Mouse (Mus musculus) embryonic facial prominence, embryonic 11.5 days (tissue): Measurements from ENCODE around the gene Olfr1274-ps. TPM values are rescaled to one million over a fixed set of nuclear protein-coding genes. Genes with fewer than 3 reads are reported as not detected.
"Not testable (repeated sequence)": the region's sequence is repeated elsewhere in the genome, so short reads cannot be mapped to it uniquely, and the experiment has no call there.

Experiments
- ATAC-seq: fragments of 200-750 bp; cut with Nextera tagmentation; replicated peaks from 2 replicates; pipeline ENCODE4 v1.8.0; 2017; ENCODE audit warnings: low read depth; ENCODE audit not compliant: insufficient number of reproducible peaks, low FRiP score, low TSS enrichment
- DNase-seq: peaks from one replicate; pipeline ENCODE4 v3.0.0-alpha.2; 2015; ENCODE audit warnings: low spot score
- H3K27ac ChIP-seq: fragments of 300-500 bp; sonication (generic); replicated peaks from 2 replicates; pipeline ENCODE4 v1.5.1; 2014; ENCODE audit warnings: mild to moderate bottlenecking, low read depth, low read length, control low read depth
- H3K27me3 ChIP-seq: fragments of 300-500 bp; sonication (generic); 2 replicates; pipeline ENCODE4 v1.6.1; 2014; ENCODE audit warnings: mild to moderate bottlenecking, low read length, moderate library complexity, mixed read lengths; ENCODE audit not compliant: control insufficient read depth, insufficient read depth
- H3K36me3 ChIP-seq: fragments of 300-500 bp; sonication (generic); replicated peaks from 2 replicates; pipeline ENCODE4 v1.6.1; 2014; ENCODE audit warnings: low read depth, mild to moderate bottlenecking, low read length, moderate library complexity, mixed read lengths; ENCODE audit not compliant: control insufficient read depth, insufficient read depth
- H3K4me1 ChIP-seq: fragments of 300-500 bp; sonication (generic); 2 replicates; pipeline ENCODE4 v1.6.1; 2014; ENCODE audit warnings: low read length, mixed read lengths; ENCODE audit not compliant: control insufficient read depth, insufficient read depth
- H3K4me2 ChIP-seq: fragments of 300-500 bp; sonication (generic); 2 replicates; pipeline ENCODE4 v1.6.1; 2014; ENCODE audit warnings: low read depth, mild to moderate bottlenecking, control low read depth, low read length, moderate library complexity
- H3K4me3 ChIP-seq: fragments of 300-500 bp; sonication (generic); 2 replicates; pipeline ENCODE4 v1.5.1; 2014; ENCODE audit warnings: low read depth, low read length, control low read depth
- H3K9ac ChIP-seq: fragments of 300-500 bp; sonication (generic); replicated peaks from 2 replicates; pipeline ENCODE4 v1.6.1; 2014; ENCODE audit warnings: mild to moderate bottlenecking, control low read depth, low read length
- H3K9me3 ChIP-seq: fragments of 300-500 bp; sonication (generic); replicated peaks from 2 replicates; pipeline ENCODE4 v1.6.1; 2016; ENCODE audit warnings: mild to moderate bottlenecking, low read length, inconsistent platforms, mixed read lengths; ENCODE audit not compliant: control insufficient read depth
- WGBS: fragments of 180-500 bp; shearing (Covaris S2); extraction: QIAGEN DNeasy Blood & Tissue Kit; methylation state at CpG from one replicate; pipeline ENCODE4 v1.1.7; 2014; 5-methylcytosine and 5-hydroxymethylcytosine counted together
- polyA plus RNA-seq: library from polyadenylated mRNA; unstranded; fragments of >200 nt; fragmentation: Nextera tagmentation; extraction: Ambion mirVana; gene quantifications from 2 replicates; pipeline ENCODE4 v1.2.1, GENCODE M21; 2014

The Olfr1274-ps gene
- polyA plus RNA-seq: not detected in 2 replicates

DNA sequence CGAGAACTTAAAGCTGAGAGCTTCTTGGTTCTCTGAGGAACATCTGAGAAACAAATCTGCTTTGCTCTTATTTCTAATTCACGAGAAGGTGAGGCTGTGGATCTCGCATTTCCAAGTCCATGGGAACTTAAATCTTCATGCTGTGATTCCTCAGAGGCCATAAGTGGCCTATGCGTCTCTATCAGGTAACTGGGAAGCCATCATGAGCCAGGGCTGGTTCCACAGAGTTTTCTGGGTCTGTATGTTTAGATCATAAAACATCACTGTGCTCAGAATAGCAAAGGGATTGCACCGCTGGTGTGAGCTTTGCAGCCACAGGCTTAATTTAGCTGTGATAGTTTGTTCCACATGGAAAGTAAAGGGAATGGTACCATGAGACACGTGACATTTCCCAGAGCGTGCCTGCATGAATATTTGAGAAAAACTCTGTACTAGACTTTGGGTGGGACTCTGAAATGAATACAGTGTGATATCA lies at the start of gene Olfr1274-ps:
Olfr1274-ps (plus strand) TSS at position 51 of the 475 bp plus-strand sequence.
- H3K4me1 ChIP-seq, H3K27ac ChIP-seq, H3K27me3 ChIP-seq, ATAC-seq, H3K9ac ChIP-seq, H3K9me3 ChIP-seq, H3K4me2 ChIP-seq, H3K36me3 ChIP-seq, DNase-seq, H3K4me3 ChIP-seq: not testable (repeated sequence)
- 83% methylated on average over 5 of the region's 7 CpGs for WGBS

DNA sequence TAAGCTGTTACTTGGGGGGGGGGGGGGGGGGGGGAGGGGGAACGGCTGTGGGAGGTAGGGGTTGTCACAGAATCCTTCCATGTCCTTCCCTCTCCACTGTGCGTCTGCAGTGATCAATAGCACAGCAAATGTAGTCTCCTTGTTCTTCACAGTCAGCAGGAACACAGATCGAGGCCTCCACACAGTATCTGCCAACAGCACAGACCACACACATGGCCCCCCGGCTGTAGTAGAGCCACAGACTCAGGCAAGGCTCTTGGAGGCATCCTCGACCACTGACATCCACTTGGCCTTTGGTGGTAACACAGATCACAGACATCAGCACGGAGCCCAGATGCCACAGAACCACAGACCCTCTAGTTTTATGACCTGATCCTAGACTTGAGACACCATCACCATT lies 47.4 kb upstream of the Olfr1274-ps start:
- DNase-seq, H3K4me1 ChIP-seq, H3K9me3 ChIP-seq, H3K4me2 ChIP-seq, ATAC-seq, H3K27me3 ChIP-seq, H3K36me3 ChIP-seq, H3K27ac ChIP-seq, H3K4me3 ChIP-seq, H3K9ac ChIP-seq: not testable (repeated sequence)
- WGBS: no CpG with 5 or more reads among the region's 6 CpGs

DNA sequence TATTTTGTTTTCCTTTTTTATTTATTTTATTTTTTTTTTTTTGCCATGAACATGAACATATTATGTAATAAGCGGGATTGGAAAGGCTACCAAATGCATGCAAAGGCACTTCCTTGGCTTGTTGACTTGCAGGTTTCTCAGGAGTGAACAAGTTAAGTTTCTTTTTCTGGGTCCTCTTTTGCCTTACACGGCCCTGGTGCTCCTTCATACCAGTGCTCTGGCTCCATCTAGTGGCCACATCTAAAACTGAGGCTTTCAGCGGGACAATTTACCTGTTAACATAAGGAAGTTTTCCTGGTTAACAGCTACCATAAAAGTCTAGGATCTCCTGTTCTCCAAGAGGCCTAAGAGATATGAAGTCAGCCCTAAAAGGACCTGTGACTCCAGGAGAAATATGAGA lies 46.9 kb upstream of the Olfr1274-ps start:
- not testable (repeated sequence) for DNase-seq, H3K9me3 ChIP-seq, H3K27ac ChIP-seq, H3K27me3 ChIP-seq, H3K4me3 ChIP-seq, H3K9ac ChIP-seq, H3K36me3 ChIP-seq, ATAC-seq, H3K4me2 ChIP-seq, H3K4me1 ChIP-seq
- no CpG with 5 or more reads among the region's 3 CpGs for WGBS

DNA sequence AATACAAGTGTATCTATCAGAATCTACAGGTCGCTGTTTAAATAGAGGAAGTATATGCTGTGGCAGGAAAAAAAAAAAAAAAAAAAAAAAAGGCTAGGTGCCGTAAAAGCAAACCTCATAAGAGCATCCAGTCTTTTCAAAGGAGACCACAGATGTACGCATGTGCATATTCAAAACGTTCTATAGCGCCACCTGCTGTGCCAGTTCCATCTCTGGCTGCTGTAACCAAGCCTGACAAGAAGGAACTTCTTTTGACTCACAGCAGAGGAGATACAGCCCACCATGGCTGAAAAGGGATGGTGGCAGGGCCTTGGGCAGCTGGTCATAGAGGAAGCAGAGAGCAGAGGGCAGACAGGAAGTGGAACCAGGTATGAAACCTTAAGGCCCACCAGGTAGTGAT lies 39.3 kb upstream of the Olfr1274-ps start:
- H3K9ac ChIP-seq, H3K27me3 ChIP-seq, ATAC-seq, H3K4me3 ChIP-seq, H3K4me1 ChIP-seq, DNase-seq, H3K9me3 ChIP-seq, H3K36me3 ChIP-seq, H3K27ac ChIP-seq, H3K4me2 ChIP-seq: not testable (repeated sequence)
- WGBS: no CpG with 5 or more reads among the region's 5 CpGs

DNA sequence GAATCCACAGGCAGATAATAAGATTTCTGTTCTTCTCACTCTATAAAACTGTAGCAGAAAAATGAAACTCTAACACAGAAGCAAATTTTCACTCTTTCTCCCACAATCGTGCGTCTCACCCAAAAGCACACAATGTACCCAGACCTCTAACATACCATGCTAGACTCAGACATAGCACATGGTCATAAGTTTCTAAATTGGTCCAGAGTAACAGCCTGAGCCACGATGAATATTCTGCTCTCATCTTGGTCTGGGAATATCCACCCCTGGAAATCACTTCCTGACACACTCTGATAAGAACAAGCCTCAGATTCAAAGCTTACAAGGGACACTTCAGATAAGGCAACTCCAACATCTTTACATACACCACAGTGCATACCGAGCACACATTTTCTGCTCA lies 38.3 kb upstream of the Olfr1274-ps start:
- WGBS: no CpG with 5 or more reads among the region's 4 CpGs

DNA sequence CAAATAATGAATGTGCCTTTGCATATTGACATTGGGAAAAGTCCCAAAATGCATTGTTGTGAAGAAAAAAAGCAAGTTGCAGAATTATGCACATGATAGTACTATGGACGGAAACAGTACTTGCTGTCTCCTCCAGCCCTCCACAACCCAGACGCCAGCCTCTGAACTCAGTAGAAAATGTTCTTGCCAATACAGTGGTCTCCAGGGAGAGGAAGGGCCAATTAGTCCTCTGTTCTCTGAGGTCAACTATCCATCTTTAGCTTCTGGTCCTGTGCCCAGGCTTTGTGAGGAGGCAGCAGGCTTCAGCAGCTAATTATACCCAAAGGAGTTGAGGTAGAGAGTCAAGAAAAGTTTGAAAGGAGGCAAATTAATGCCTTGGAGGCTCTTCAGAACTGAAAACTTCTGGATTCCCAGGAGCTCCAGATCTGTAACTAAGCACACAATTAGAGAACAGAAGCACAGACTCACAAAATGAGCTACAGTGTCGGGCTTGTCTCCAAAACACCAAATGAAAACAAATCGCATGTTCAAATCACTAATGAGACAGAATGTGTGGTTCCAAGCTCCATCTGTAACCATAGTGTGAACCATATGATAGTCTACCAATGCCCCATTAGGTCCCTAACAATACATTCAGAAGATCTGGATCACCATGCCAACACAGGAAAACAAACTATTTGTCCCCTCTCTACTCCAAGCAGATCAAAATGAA lies 15.8 kb downstream of the Olfr1274-ps start:
- not testable (repeated sequence) for ATAC-seq, H3K4me1 ChIP-seq, H3K9ac ChIP-seq, H3K36me3 ChIP-seq, H3K4me2 ChIP-seq, H3K9me3 ChIP-seq, H3K27me3 ChIP-seq, DNase-seq, H3K27ac ChIP-seq, H3K4me3 ChIP-seq
- whole genome bisulfite sequencing: 60% methylated on average over 4 of the region's 4 CpGs

More for the DNA sequence above, 38.3 kb upstream of the Olfr1274-ps start:
- ATAC-seq, H3K9me3 ChIP-seq, H3K4me2 ChIP-seq, H3K9ac ChIP-seq, H3K27me3 ChIP-seq, H3K4me3 ChIP-seq, H3K27ac ChIP-seq, DNase-seq, H3K36me3 ChIP-seq, H3K4me1 ChIP-seq: not testable (repeated sequence)

DNA sequence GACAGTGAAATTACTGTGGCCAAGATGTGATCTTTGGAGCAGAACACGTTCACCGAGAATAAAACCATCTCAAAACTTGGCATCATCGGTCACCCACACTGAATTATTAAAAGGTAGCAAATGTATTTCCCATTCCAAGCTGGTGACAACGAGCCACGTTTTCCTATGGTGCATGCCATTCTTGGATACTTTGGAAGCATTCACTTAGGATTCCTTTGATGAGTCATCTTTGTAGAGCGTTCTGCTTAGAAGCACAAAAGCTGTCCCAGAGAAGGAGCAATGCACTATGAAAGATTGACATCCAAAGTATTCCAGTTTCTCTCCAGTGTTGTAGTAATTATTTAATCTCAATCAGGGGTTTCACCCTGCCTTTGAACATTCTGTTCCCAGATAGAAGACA lies 23.8 kb downstream of the Olfr1274-ps start:
- not testable (repeated sequence) for H3K4me1 ChIP-seq, DNase-seq, H3K36me3 ChIP-seq, H3K4me2 ChIP-seq, H3K9me3 ChIP-seq, ATAC-seq, H3K27ac ChIP-seq, H3K4me3 ChIP-seq, H3K27me3 ChIP-seq, H3K9ac ChIP-seq
- WGBS: 90% methylated on average over 6 of the region's 6 CpGs

DNA sequence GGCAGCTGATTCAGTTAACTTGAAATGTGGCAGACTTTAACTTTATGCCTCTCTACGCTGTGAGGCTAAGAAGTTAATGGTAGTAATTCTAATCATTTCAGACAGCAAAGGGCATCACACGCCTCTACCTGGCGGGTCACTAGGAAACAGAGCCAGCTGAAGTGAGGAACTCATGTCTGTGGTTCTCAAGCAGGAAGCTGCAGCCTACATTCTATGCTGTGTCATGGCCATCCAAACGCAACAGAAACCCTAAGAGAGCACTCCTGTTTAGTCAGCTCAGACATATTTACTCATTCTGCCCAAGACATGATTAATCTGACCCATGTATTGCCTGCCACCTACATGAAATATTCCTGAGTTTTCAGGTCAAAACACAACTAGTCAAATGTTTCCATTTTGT lies 26.5 kb downstream of the Olfr1274-ps start:
- H3K4me1 ChIP-seq, H3K9me3 ChIP-seq, ATAC-seq, DNase-seq, H3K4me3 ChIP-seq, H3K4me2 ChIP-seq, H3K36me3 ChIP-seq, H3K27ac ChIP-seq, H3K9ac ChIP-seq, H3K27me3 ChIP-seq: not testable (repeated sequence)
- no CpG with 5 or more reads among the region's 4 CpGs for WGBS
